Mouse (Mus musculus) right cerebral cortex, postnatal 36 days (tissue): ENCODE measurements at regions not wholly inside any gene's neighbourhood (a gene's known extent, or its start where the extent isn't known, plus 50 kb on each side); places are given as distances from the start of the nearest gene placed in this dataset.

Source experiments
- DNase-seq, 2 experiments: peaks; one replicate each; pipeline ENCODE4 v3.0.0; 2022; ENCODE audit warnings: low spot score in 2 of 2, mixed read lengths in 1 of 2

DNA sequence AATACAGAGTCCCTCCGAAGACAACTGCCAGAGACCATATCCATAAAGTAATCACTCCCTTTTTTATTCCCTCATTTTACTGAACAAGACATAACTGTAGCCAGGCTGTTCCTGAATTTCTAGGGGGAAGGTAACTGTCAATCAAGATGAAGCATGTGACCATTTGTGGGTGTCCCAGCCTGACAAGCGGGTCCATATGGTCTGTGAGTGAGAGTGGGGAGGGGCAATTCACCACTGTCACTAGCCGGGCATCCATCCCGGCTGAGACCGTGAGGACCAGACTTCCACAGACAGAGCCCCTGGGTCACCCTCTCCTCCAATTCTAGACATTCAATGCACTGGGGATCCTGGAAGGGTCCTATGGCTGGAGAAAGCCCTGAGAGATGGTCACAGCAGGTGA lies 54.6 kb downstream of the Gm11733 start:
- DNase-seq: no peak

GRCm38 (mm10) chr11:117540609-117541008 lies 56.4 kb downstream of the Gm11733 start:
- no peak for DNase-seq

GRCm38 (mm10) chr11:117541205-117541884 lies 57.2 kb downstream of the Gm11733 start:
- DNase-seq: peak in 1 of 2 experiments; percentile 34

- DNase-seq: no peak
Observed at GRCm38 (mm10) chr11:117543191-117543590, 59.0 kb downstream of the Gm11733 start.

DNA sequence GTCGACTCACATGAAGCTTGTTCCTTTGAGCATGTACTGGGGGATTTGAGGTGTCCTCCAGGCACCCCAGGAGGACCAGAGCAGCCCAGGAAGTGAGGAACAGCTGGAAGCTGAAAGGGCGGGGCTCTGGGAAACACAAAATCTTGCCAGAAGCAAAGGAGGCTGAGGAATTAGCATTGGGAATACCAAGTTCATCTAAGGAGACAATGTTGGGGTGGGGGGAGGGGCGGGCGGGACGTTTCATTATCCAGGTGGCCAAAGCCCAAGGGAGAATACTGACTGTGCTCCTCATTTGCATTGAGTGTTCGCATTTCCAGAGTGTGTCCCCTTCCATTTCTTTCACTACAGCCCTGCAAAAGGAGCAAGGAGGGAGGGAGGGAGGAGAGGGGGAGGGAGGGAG lies 60.3 kb downstream of the Gm11733 start:
- no peak for DNase-seq

DNA sequence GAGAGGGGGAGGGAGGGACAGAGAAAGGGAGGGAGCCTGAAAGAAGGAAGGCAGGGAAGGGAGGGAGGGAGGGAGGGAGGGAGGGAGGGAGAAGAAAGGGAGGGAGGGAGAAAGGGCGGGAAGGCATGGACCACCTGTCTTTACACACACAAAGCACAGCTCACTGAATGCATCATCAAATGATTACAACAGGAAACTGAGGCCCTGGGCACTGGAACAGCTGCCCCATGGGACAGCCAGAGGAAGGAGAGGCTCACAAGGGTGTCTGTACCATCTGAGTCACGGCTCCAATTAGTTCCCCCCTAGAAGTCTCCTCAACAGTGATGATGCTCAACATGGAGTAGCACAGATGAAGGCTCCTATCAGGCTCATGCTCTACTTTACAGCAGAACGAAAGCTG lies 60.8 kb downstream of the Gm11733 start:
- no peak for DNase-seq

DNA sequence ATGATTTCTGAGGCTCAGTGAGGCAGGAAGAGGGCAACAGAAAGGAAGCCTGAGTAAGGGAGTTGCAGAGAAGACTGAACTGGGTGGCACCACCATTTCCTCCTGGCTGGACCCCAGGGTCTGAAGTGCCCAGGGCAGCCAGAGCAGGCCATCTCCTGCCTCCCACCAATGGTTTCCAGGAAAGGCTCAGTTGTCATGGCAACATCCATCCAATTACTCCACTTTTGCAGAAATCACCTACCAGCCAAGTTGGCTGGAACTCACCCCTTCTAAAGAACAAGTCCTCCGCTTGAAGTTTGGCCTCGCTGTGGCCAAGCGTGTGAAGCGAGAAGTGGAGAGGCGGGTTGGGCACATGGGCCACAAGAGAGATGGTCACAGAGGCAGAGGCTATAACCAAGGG lies 67.8 kb downstream of the Gm11733 start:
- peak in 1 of 2 experiments; percentile 42 for DNase-seq

DNA sequence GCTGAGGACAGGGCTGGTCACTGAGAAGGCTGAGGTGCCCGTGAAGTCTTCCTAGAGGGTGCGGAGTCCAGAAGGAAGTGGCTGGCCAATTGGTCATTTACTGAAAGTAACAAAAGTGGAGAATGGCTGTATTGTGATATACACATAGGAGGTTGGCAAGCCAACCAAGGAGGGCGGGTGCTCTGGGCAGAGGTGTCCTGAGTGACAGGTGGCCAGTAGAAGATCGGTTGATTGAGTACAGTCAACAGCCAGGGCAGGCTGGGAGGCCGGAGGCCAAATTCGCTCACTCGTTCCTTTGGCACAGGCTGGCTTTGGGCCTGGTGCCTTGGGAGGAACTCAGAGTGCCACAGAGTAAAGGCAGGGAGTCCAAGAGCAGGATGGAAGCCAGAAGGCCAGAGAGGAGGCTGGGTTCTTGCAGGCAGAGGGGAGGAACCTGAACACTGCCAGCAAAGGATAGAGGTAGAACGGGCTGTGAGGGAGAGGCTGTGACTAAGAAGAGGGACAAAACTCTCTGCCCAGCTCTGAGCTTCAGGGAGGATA lies 68.3 kb downstream of the Gm11733 start:
- no peak for DNase-seq

DNA sequence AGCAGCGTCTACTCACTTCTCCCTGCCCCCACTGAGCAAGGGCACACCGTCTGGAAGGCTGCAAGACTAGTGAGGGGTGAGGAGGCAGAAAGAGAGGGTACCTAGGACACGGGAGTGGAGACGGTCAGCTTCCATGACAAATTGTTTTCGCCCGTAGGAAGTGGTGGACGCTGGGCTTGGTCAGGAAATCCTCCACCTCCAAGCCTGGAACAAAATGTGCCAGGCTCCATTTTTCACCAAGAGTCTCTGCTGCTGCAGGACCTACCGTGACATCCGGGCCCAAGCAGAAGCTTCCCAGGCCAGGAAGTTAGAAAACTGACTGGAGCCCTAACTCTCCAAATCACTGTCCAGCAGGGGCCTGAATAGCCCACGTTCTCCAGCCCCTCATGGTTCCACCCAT lies 69.9 kb downstream of the Gm11733 start:
- DNase-seq: no peak

DNA sequence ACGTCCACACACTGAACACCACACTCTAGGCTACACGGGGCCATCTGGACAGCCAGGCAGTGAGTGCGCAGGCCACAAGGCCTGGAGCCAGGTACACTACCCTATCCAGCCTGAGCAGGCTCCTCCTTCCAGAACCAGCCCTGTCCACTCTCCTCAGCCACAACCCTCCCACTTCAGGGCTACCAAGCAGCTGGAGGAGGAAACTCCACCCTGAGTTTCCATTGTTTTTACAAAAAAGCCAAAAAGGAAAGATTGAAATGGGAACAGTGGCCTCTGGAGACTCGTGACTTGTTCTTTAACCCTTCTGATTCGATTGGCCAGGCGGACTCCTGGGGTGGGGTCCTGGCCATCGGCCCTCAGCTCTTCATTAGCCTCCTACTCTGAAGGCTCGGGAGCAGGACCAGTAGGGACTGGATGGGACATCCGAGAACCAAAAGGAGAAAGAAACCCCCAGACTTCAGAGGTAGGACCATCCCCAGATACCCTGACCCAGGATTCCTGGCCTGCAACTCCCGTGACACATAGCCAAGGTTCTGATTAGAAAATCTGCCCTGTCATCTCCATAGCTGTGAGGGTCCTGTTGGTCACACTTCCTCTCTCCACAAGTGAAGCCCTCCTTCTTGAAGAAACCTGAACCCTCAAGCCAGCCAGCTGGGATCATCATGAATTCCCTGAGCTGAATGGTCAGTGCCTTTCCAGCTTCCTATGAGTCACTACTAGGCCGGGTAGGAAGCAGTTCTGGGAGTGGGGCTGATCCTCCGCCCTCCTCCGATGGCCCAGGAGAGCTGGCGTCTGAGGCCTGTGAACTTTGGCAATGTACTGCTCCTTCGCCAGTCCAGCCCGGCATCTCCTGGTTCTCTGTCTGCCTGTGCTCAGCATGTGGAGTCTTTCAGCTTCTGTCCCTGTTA lies 73.6 kb downstream of the Gm11733 start:
- DNase-seq: no peak

- peak in 1 of 2 experiments; percentile 34 for DNase-seq
Observed at GRCm38 (mm10) chr11:117559839-117560238, 75.7 kb downstream of the Gm11733 start.

GRCm38 (mm10) chr11:117567961-117568605 lies 83.9 kb downstream of the Gm11733 start:
- DNase-seq: no peak

DNA sequence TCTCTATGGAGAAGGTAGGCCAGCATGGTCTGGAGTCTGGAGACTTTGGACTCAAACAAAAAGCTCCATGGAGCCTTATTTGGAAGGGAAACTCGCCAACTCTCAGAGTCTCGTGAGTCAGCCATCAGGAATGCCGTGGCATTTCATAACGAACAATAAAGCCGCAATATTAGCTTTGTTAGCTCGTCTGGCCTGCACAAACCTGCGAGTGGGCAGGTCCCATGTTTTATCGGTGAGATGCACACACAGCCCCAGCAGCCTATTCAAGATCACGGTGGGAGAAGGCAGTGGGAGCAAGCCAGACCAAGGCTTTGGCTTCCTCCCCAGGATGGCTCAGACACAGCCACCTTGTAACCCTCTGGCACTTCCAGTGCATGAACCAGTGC lies 84.4 kb downstream of the Gm11733 start:
- no peak for DNase-seq

DNA sequence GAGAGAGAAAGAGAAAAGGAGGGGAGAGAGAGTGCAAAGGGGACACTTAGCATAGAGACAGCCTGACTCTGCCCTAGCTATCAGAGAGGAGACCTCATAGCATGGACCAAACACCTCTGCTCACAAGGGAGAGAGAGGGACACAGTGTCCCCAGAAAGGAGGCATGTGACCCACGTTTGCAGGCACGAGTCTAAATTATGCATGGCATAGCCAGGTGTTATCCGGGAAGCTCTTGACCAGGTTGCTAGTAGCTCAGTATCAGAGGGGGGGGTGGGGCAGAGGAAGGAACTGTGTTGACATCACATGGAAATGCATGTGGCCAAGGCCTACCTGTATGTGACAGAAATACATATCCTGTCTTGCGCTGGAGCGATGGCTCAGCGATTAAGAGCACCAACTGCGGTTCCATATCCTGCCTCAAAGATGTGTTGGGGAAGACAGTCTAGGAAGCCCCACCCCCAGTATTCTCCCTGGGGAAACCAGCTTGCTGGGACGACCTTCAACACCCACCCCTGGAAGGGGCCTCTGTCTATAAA lies 84.5 kb upstream of the Tnrc6c start:
- DNase-seq: no peak

- DNase-seq: no peak
Observed at GRCm38 (mm10) chr11:117571858-117572257, 82.2 kb upstream of the Tnrc6c start.

- DNase-seq: peak in 1 of 2 experiments; percentile 33
Observed at GRCm38 (mm10) chr11:117574721-117575120, 79.4 kb upstream of the Tnrc6c start.

- no peak for DNase-seq
Observed at GRCm38 (mm10) chr11:117579121-117579520, 75.0 kb upstream of the Tnrc6c start.

DNA sequence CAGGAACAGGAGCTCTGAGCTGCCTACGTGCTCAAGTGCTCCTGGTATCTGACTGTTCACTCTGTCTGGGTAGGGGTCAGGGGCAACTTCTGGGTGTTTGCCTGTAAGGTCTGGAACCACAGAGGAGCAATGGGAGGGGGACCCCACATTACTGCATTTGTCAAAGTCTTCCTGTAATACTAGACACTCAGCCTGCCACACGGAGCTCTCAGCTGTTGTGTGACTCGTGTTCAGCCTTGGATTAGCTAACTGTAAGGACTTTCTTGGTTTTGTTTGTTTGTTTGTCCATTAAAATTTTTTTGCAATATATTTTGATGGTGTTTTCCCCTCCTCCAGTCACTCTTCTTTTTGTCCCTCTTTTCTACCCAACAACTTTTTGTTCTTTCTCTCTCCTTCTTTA lies 74.4 kb upstream of the Tnrc6c start:
- no peak for DNase-seq

- DNase-seq: no peak
Observed at GRCm38 (mm10) chr11:117583478-117583877, 70.6 kb upstream of the Tnrc6c start.

- no peak for DNase-seq
Observed at GRCm38 (mm10) chr11:117585556-117585955, 68.5 kb upstream of the Tnrc6c start.

GRCm38 (mm10) chr11:117586063-117586462 lies 68.0 kb upstream of the Tnrc6c start:
- no peak for DNase-seq

- DNase-seq: no peak
Observed at GRCm38 (mm10) chr11:117586857-117587425, 67.1 kb upstream of the Tnrc6c start.
